Mouse (Mus musculus) heart, embryonic 13.5 days (tissue): ENCODE results near the gene Pik3c2b. TPM values are rescaled to one million over a fixed set of nuclear protein-coding genes. Genes with fewer than 3 reads are reported as not detected.

Source experiments
- ATAC-seq: fragments of 200-750 bp; cut with Nextera tagmentation; 2 replicates; pipeline ENCODE4 v1.8.0; 2017; ENCODE audit warnings: moderate TSS enrichment; ENCODE audit not compliant: insufficient number of reproducible peaks, low FRiP score, low TSS enrichment; ENCODE audit errors: extremely low read depth
- H3K27ac ChIP-seq: fragments of 300-500 bp; sonication (generic); replicated peaks from 2 replicates; pipeline ENCODE4 v1.5.1; 2015; ENCODE audit warnings: moderate library complexity, mild to moderate bottlenecking, inconsistent platforms
- H3K27me3 ChIP-seq: fragments of 300-500 bp; sonication (generic); replicated peaks from 2 replicates; pipeline ENCODE4 v1.6.1; 2015; ENCODE audit warnings: mild to moderate bottlenecking, inconsistent platforms
- H3K36me3 ChIP-seq: fragments of 300-500 bp; sonication (generic); 2 replicates; pipeline ENCODE4 v1.6.1; 2015; ENCODE audit warnings: mild to moderate bottlenecking, inconsistent platforms
- H3K4me1 ChIP-seq: fragments of 300-500 bp; sonication (generic); 2 replicates; pipeline ENCODE4 v1.6.1; 2015; ENCODE audit warnings: inconsistent platforms
- H3K4me2 ChIP-seq: fragments of 300-500 bp; sonication (generic); 2 replicates; pipeline ENCODE4 v1.6.1; 2015; ENCODE audit warnings: inconsistent platforms, mild to moderate bottlenecking, moderate library complexity
- H3K4me3 ChIP-seq: fragments of 300-500 bp; sonication (generic); 2 replicates; pipeline ENCODE4 v1.5.1; 2015; ENCODE audit warnings: moderate library complexity, mild to moderate bottlenecking, inconsistent platforms
- H3K9ac ChIP-seq: fragments of 300-500 bp; sonication (generic); 2 replicates; pipeline ENCODE4 v1.6.1; 2015; ENCODE audit warnings: inconsistent platforms, mild to moderate bottlenecking, moderate library complexity
- H3K9me3 ChIP-seq: fragments of 300-500 bp; sonication (generic); 2 replicates; pipeline ENCODE4 v1.6.1; 2016; ENCODE audit warnings: inconsistent platforms
- WGBS: fragments of 180-500 bp; shearing (Covaris S2); methylation state at CpG from one replicate; pipeline ENCODE4 v1.1.7; 2015; ENCODE audit warnings: mixed read lengths; 5-methylcytosine and 5-hydroxymethylcytosine counted together
- polyA plus RNA-seq: library from polyadenylated mRNA; unstranded; fragments of >200 nt; fragmentation: Nextera tagmentation; extraction: Ambion mirVana; gene quantifications from 2 replicates; pipeline ENCODE4 v1.2.1, GENCODE M21; 2015

The Pik3c2b gene
- polyA plus RNA-seq, 1 experiment from 2014 or later = 9.5 TPM

DNA sequence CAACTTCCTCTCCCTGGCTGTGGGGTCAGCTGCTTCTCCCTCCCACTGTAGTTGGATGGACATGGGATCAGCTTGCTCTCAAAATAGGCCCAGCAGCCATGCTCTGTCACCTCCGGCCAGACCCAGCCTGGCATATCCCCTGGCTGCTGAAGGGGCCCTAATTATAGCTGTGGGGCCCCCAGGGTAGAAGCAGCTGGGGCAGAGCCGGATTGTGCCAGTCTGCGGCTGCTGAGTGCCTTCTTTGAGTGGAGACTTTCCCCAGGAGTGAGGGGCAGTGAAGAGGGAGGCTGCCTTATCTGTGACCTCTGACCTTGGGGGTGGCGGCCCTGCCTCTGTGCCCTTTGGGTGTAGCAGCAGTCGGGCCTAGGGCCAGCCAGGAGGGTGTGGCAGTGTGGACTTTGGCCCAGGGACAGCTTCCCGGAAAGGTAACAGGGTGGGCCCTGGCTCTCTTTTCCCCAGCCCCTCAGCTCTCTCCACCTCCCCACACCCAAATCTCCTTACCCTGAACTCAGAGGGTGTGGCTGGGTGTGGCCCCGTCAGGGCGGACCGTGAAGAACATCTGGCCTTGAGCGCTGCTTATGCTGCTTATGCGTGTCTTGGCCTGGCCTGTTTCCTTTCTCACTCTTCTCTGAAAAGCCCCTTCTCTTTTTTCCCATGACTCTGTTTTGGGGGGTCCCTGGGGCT lies 38.6 kb downstream of the Pik3c2b start:
- peak overlapping the region; percentile 50 for H3K4me2 ChIP-seq
- 32% methylated on average over 11 of the region's 11 CpGs for WGBS
- H3K4me3 ChIP-seq = peak overlapping the region; percentile 3; the same call in 1 of the 2 replicates
- H3K27me3 ChIP-seq = no peaks in the 10 kb centered on the region
- H3K9me3 ChIP-seq = no peaks in the 10 kb centered on the region
- ATAC-seq = peak; percentile 43; the same call in 1 of the 2 replicates
- H3K4me1 ChIP-seq = peaks cover 36% of the 10 kb centered on the region
- H3K9ac ChIP-seq = peak overlapping the region; percentile 74
- peak overlapping the region; percentile 84 for H3K27ac ChIP-seq
- peaks cover 78% of the 10 kb centered on the region for H3K36me3 ChIP-seq

DNA sequence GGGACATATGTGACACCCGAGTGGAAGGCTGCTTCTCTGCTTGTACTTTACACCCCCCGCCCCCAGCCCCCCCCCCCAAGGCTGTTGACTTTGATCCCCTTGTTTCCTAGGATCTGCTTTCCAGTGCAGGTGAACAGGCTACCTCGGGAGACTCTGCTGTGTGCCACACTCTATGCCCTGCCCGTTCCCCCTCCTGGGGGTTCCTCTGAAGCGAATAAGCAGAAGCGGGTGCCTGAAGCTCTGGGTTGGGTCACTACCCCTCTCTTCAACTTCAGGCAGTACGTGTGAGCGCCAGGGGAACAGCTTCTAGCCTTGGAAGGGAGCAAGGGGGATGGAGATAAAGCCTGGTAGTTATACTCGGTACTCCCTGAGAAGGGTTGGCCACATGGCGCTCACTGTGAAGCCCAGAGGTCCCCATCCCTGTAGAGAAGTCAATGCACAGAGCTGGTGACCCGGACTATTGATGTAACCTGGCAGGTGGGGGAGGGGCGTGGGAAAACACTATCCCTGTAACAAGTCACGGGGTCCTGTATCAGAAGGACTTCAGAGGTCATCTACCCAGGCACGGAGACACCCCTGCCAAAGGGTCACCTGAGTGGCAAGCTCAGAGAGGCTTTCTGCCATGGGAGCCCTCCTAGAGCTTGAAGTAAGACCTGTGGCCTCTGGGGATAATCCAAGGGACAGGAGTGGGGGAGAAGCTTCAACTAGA lies 39.4 kb downstream of the Pik3c2b start:
- Histone ChIP-seq H3K9me3 (no peaks in the 10 kb centered on the region), H3K27ac (peak overlapping the region; percentile 84), H3K4me2 (peak overlapping the region; percentile 50; the same call in 1 of the 2 replicates), H3K27me3 (no peaks in the 10 kb centered on the region), H3K9ac (peak overlapping the region; percentile 74), H3K36me3 (peaks cover 77% of the 10 kb centered on the region), H3K4me3 (no peak overlapping the region), H3K4me1 (peaks cover 36% of the 10 kb centered on the region)
- 75% methylated on average over 14 of the region's 14 CpGs for WGBS
- no peak for ATAC-seq

DNA sequence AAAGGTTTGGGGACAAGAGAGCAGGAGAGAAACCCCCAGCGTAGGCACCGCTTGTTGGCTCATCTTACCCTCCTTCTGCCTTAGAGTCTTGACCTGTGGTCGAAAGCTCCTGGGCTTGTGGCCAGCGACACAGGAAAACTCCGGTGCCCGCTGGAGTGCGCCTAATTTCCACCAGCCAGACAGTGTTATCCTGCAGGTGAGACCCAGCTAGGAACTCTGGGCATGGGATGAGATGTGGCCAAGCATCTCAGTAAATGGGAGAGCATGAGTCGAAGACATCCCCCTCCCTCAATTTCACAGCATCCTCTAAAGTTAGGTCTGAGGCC lies 39.9 kb downstream of the Pik3c2b start:
- Histone ChIP-seq H3K36me3 (peaks cover 77% of the 10 kb centered on the region), H3K4me2 (no peak overlapping the region), H3K9me3 (no peaks in the 10 kb centered on the region), H3K9ac (no peak overlapping the region), H3K27me3 (no peaks in the 10 kb centered on the region), H3K27ac (peak overlapping the region; percentile 34; the same call in 1 of the 2 replicates), H3K4me3 (no peak overlapping the region), H3K4me1 (peaks cover 36% of the 10 kb centered on the region)
- whole genome bisulfite sequencing = 91% methylated on average over 8 of the region's 8 CpGs
- no peak for ATAC-seq

DNA sequence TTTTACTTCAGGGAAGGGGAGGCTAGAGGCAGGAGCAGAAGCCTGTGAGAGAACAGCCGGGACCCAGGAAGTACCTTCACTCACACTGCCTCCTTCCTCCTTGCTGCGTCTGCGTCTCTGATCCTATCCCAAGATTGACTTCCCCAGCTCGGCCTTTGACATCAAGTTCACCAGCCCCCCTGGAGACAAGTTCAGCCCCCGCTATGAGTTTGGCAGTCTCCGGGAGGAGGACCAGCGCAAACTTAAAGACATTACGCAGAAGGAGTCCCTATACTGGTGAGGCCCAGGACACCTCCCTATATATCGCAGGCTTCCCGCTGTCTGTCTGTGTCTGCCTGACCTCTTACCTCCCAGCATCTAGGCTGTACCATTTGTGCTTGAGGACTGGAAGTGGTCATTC lies 41.3 kb downstream of the Pik3c2b start:
- 85% methylated on average over 10 of the region's 10 CpGs for WGBS
- H3K9ac ChIP-seq = no peak overlapping the region

DNA sequence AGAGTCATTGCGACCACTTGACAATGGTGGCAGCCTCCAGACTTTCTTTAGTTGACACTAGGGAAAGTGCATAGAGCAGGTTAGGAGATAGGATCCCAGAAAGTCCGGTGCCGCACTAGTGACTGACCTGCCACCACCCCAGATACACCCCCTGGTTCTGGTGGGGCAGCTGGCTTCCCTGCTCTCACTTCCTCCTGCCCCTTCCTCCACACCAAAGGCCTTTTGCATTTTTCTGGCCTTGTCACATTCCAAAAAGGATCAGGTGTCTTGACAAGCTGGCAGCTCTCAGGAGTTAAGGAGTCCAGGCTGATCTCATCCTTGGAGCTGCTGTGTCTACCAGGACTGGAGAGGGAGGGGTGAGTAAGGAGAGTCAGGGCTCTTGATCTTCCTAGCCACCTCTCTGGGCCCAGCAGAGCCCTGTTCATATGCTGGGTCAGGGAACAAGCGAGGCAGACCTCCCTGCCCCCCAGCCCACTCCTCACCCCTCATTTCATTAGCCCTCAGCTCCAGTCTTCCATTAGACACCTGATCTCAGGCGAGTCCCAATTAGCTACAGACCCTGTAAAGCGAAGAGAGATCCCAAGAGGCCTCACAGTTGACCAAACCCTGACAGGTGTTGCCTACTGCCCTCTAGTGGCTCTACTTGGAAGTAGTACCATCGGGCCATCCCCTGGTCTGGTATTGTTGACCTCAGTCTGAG lies 41.9 kb downstream of the Pik3c2b start:
- Histone ChIP-seq H3K9me3 (no peaks in the 10 kb centered on the region), H3K27me3 (no peaks in the 10 kb centered on the region), H3K36me3 (peaks cover 77% of the 10 kb centered on the region), H3K4me3 (no peak overlapping the region), H3K27ac (0 out of 2 replicates have a peak overlapping the region, but pooled peaks have one; percentile 48), H3K4me2 (no peak overlapping the region), H3K4me1 (peaks cover 33% of the 10 kb centered on the region), H3K9ac (peak overlapping the region; percentile 28; the same call in 1 of the 2 replicates)
- WGBS = 39% methylated on average over 7 of the region's 7 CpGs
- ATAC-seq = no peak

More for the DNA sequence above, 41.3 kb downstream of the Pik3c2b start:
- peak overlapping the region; percentile 48; the same call in 1 of the 2 replicates for H3K27ac ChIP-seq
- no peak for ATAC-seq
- H3K4me3 ChIP-seq = no peak overlapping the region
- peaks cover 77% of the 10 kb centered on the region for H3K36me3 ChIP-seq
- H3K9me3 ChIP-seq = no peaks in the 10 kb centered on the region
- no peak overlapping the region for H3K4me2 ChIP-seq
- H3K27me3 ChIP-seq = no peaks in the 10 kb centered on the region
- H3K4me1 ChIP-seq = peaks cover 36% of the 10 kb centered on the region

DNA sequence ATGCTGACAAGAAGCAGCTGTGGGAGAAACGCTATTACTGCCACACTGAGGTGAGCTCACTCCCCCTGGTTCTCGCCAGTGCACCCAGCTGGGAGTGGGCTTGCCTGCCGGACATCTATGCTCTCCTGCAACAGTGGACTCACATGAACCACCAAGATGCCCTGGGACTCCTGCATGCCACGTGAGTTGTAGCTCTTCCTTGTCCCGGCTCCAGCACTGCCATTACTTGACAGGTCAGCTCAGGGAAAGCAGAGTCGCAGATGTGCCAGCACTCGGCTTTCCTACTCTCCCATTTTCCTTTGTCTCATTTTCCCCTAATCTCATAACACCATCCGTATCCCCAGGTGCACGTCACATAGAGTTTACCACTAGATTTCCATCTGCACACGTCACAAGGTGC lies 42.7 kb downstream of the Pik3c2b start:
- WGBS = 79% methylated on average over 10 of the region's 10 CpGs
- Histone ChIP-seq H3K27me3 (no peaks in the 10 kb centered on the region), H3K4me3 (no peak overlapping the region), H3K27ac (no peak overlapping the region), H3K4me2 (no peak overlapping the region), H3K4me1 (peaks cover 28% of the 10 kb centered on the region), H3K9ac (no peak overlapping the region), H3K9me3 (no peaks in the 10 kb centered on the region), H3K36me3 (peaks cover 77% of the 10 kb centered on the region)
- no peak for ATAC-seq

DNA sequence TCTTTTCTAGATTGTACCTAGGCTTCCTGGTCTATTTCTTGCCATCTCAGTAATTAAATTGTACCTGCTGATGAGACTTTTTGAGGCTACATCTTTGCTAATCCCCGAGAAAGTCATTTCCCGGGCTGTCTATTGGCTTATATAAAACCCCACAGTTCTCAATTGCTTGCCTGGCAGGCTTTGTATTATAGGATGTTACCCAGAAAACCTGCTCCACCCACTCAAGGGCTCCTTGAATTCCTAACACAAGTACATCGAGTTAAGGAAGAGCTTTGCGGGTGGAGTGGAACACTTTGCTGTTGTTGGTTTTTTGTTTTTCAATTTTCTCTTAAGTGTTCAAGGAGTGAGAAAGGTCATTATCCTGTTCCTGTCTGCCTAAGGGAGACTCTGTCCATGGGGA lies 43.9 kb downstream of the Pik3c2b start:
- Histone ChIP-seq H3K4me1 (peaks cover 15% of the 10 kb centered on the region), H3K36me3 (peaks cover 83% of the 10 kb centered on the region), H3K27ac (no peak overlapping the region), H3K9ac (no peak overlapping the region), H3K4me2 (no peak overlapping the region), H3K27me3 (no peaks in the 10 kb centered on the region), H3K9me3 (no peaks in the 10 kb centered on the region), H3K4me3 (no peak overlapping the region)
- 79% methylated on average over 4 of the region's 4 CpGs for WGBS
- ATAC-seq = no peak

DNA sequence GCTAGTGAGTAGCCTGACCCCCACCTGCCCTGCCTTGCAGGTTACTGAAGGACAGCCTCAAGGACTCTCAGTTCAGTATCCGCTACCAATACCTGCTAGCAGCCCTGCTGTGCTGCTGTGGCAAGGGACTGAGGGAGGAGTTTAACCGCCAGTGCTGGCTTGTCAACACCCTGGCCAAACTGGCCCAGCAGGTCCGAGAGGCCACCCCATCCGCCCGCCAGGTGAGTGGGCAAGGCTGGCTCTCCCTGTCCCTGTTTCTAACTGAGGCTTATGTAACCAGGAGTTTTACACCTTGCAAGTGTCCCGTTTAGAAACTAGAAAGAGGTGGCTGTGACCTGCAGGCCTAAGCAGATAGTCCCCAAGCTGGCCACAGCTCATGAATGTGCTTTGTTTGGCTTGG lies 45.2 kb downstream of the Pik3c2b start:
- H3K9me3 ChIP-seq = no peaks in the 10 kb centered on the region
- ATAC-seq = no peak
- peaks cover 6% of the 10 kb centered on the region for H3K4me1 ChIP-seq
- H3K27ac ChIP-seq = no peak overlapping the region
- H3K36me3 ChIP-seq = peaks cover 90% of the 10 kb centered on the region
- WGBS = 63% methylated on average over 6 of the region's 6 CpGs
- no peak overlapping the region for H3K4me2 ChIP-seq
- H3K4me3 ChIP-seq = no peak overlapping the region
- no peak overlapping the region for H3K9ac ChIP-seq
- no peaks in the 10 kb centered on the region for H3K27me3 ChIP-seq

DNA sequence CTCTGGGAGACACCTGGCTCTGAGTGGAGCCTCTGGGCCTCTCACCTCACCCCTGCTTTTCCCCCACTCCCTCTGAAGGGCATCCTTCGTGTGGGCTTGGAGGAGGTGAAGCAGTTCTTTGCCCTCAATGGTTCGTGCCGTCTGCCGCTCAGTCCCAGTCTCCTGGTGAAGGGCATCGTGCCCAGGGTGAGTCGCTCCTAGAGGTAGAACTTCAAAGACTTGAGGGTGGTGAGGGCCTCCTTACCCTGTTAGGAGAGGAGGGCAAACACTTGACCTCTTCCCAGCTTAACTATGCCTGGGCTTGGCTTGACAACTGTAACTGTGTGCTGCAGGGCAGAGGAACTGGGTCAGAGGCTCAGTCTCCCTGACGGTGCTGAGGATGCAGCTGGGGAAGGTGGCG lies 46.0 kb downstream of the Pik3c2b start:
- H3K9me3 ChIP-seq = no peaks in the 10 kb centered on the region
- no peak; the same call in 1 of the 2 replicates for ATAC-seq
- no peak overlapping the region for H3K27ac ChIP-seq
- H3K4me2 ChIP-seq = no peak overlapping the region
- H3K9ac ChIP-seq = no peak overlapping the region
- H3K27me3 ChIP-seq = no peaks in the 10 kb centered on the region
- WGBS = 75% methylated on average over 8 of the region's 8 CpGs
- H3K36me3 ChIP-seq = peaks cover 93% of the 10 kb centered on the region
- peaks cover 6% of the 10 kb centered on the region for H3K4me1 ChIP-seq
- H3K4me3 ChIP-seq = no peak overlapping the region

DNA sequence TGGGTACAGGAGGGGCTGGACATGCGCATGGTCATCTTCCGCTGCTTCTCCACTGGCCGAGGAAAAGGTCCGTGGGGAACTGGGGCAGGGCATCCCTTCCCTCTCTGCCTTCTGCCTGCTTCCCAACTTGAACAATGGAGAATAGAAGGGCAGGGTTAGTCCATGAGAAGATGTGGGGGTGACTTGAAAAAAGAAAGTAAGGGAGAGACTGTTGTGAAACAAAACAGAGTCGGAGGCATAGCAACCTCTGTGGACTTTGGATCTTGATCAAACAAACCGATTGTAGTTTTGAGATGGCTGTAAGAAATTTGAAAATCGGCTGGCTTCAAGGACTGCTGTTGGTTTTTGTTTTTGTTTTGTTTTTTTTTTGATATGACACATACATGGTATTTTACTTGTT lies 48.3 kb downstream of the Pik3c2b start:
- ATAC-seq = no peak
- Histone ChIP-seq H3K36me3 (peaks cover 98% of the 10 kb centered on the region), H3K4me3 (no peak overlapping the region), H3K4me2 (no peak overlapping the region), H3K4me1 (no peaks in the 10 kb centered on the region), H3K27ac (no peak overlapping the region), H3K27me3 (no peaks in the 10 kb centered on the region), H3K9ac (no peak overlapping the region), H3K9me3 (no peaks in the 10 kb centered on the region)
- 81% methylated on average over 7 of the region's 7 CpGs for WGBS

DNA sequence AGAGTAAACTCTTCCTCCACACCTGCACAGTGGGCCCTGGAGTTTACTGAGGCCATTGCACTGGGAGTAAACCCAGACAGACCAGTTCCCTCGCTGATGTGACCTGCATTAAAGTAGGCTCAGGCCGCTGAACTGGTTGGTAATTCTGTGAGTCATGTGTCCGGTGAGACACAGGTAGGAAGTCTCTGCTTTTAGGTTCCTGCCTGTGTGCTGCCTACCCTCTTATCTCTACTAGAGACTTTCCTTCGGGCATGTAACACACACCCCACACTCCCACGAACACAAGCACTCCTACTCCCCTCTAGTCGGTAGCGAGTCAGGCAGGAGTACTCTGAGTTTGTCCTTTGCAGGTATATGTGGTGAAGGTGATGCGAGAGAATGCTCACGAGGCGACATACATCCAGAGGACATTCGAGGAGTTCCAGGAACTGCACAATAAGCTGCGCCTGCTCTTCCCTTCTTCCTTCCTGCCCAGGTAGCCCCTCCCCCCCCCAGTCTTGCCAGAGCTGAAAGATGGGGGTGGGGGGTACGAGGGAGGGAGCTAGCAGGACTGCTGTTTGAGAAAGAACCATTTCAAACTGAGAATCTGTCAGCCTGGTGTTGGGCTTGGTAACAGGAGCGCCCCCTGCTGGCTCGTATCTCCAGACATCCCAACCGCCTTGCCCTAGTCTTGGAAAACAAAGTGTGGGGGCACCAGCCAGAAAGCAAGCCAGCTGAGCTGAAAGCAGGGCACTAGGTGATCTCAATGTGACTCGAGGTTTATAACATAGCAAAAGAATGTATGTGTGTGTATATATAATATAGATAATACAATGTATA lies 55.7 kb downstream of the Pik3c2b start:
- no peak for ATAC-seq
- Histone ChIP-seq H3K36me3 (peaks cover 96% of the 10 kb centered on the region), H3K27me3 (no peaks in the 10 kb centered on the region), H3K4me3 (no peak overlapping the region), H3K27ac (no peak overlapping the region), H3K9ac (no peak overlapping the region), H3K4me1 (no peaks in the 10 kb centered on the region), H3K9me3 (no peaks in the 10 kb centered on the region), H3K4me2 (no peak overlapping the region)
- 34% methylated on average over 17 of the region's 17 CpGs for WGBS
